Mouse (Mus musculus) intestine, embryonic 16.5 days (tissue): ENCODE results near the gene Map2k6. TPM values are rescaled to one million over a fixed set of nuclear protein-coding genes. Genes with fewer than 3 reads are reported as not detected.

Source experiments
- polyA plus RNA-seq: library from polyadenylated mRNA; unstranded; fragments of >200 nt; fragmentation: Nextera tagmentation; extraction: Ambion mirVana; gene quantifications from 2 replicates; pipeline ENCODE4 v1.2.1, GENCODE M21; 2015

Gene Map2k6
- polyA plus RNA-seq, 1 experiment from 2014 or later, result 17.4 TPM

Other genes starting within 250 kb of the Map2k6 start
- 0.95 and 1.1 TPM in 2 replicates for gene Abca9, start 230.9 kb upstream of the Map2k6 start, polyA plus RNA-seq
- 0.42 and 0.56 TPM in 2 replicates for gene Abca6, start 147.3 kb upstream of the Map2k6 start, polyA plus RNA-seq
- gene Abca5, start 61.4 kb upstream of the Map2k6 start, polyA plus RNA-seq, result 1.9 and 2.7 TPM in 2 replicates